Mouse (Mus musculus) kidney, postnatal 0 days (tissue): ENCODE measurements around the gene Igf2bp3. TPM values are rescaled to one million over a fixed set of nuclear protein-coding genes. Genes with fewer than 3 reads are reported as not detected.

ENCODE experiments used
- ATAC-seq: fragments of 200-750 bp; cut with Nextera tagmentation; replicated peaks from 2 replicates; pipeline ENCODE4 v1.8.0; 2017; ENCODE audit warnings: low read depth, moderate number of reproducible peaks, moderate TSS enrichment, moderate library complexity; ENCODE audit not compliant: low FRiP score
- DNase-seq: peaks from one replicate; pipeline ENCODE4 v3.0.0-alpha.2; 2016; ENCODE audit warnings: low spot score
- H3K27ac ChIP-seq: fragments of 300-500 bp; sonication (generic); 2 replicates; pipeline ENCODE4 v1.5.1; 2014; ENCODE audit warnings: mild to moderate bottlenecking
- H3K27me3 ChIP-seq: fragments of 300-500 bp; sonication (generic); 2 replicates; pipeline ENCODE4 v1.6.1; 2014; ENCODE audit warnings: low read length, mixed read lengths; ENCODE audit not compliant: insufficient read depth
- H3K36me3 ChIP-seq: fragments of 300-500 bp; sonication (generic); 2 replicates; pipeline ENCODE4 v1.6.1; 2014; ENCODE audit warnings: low read length, mixed read lengths; ENCODE audit not compliant: insufficient read depth
- H3K4me1 ChIP-seq: fragments of 300-500 bp; sonication (generic); replicated peaks from 2 replicates; pipeline ENCODE4 v1.6.1; 2014; ENCODE audit warnings: antibody characterized with exemption, low read length, mixed read lengths; ENCODE audit not compliant: insufficient read depth
- H3K4me2 ChIP-seq: fragments of 300-500 bp; sonication (generic); 2 replicates; pipeline ENCODE4 v1.6.1; 2014; ENCODE audit warnings: mild to moderate bottlenecking, low read length, moderate library complexity, mixed read lengths
- H3K4me3 ChIP-seq: fragments of 300-500 bp; sonication (generic); replicated peaks from 2 replicates; pipeline ENCODE4 v1.5.1; 2014; ENCODE audit warnings: low read depth, low read length
- H3K9ac ChIP-seq: fragments of 300-500 bp; sonication (generic); 2 replicates; pipeline ENCODE4 v1.6.1; 2014; ENCODE audit warnings: low read depth, low read length
- H3K9me3 ChIP-seq: fragments of 300-500 bp; sonication (generic); replicated peaks from 2 replicates; pipeline ENCODE4 v1.6.1; 2016; ENCODE audit warnings: low read length, inconsistent platforms, mixed read lengths
- CTCF ChIP-seq: IDR thresholded peaks from 2 replicates; pipeline ENCODE4 v1.5.1; 2016; ENCODE audit warnings: antibody characterized with exemption, low read depth, mild to moderate bottlenecking, moderate library complexity
- WGBS: fragments of 180-500 bp; shearing (Covaris S2); extraction: QIAGEN DNeasy Blood & Tissue Kit; methylation state at CpG from one replicate; pipeline ENCODE4 v1.1.7; 2014; 5-methylcytosine and 5-hydroxymethylcytosine counted together
- polyA plus RNA-seq: library from polyadenylated mRNA; unstranded; fragments of >200 nt; fragmentation: Nextera tagmentation; extraction: Ambion mirVana; gene quantifications from 2 replicates; pipeline ENCODE4 v1.2.1, GENCODE M21; 2015

Igf2bp3 gene
- polyA plus RNA-seq, 1 experiment from 2014 or later = 20.6 TPM

DNA sequence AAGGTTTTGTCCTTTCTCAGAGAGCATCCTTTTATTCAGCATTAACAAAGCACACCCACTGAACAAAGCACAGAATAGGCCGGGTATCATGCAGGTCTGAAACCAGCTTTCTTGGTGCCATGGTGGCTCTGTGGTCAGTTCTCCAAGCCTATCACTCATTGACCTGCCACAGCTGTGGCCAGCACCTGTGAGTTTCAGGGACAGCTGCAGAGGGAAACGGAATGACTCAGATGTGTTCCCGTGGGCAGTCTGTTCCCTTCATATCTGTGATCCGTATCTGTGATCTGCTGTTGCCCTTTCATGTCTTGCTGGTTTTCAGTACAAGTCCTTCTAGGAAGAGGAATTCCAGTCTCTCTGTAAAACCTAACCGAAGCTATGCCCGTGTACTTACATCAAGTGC, 168.3 kb downstream of the Igf2bp3 start:
- Histone ChIP-seq H3K9ac (no peak overlapping the region), H3K9me3 (no peaks in the 10 kb centered on the region), H3K27ac (no peak overlapping the region), H3K27me3 (no peaks in the 10 kb centered on the region), H3K4me2 (no peak overlapping the region), H3K4me3 (no peak overlapping the region), H3K4me1 (no peaks in the 10 kb centered on the region), H3K36me3 (no peaks in the 10 kb centered on the region)
- no peak for TF ChIP-seq CTCF
- ATAC-seq (no peak), DNase-seq (no peak)
- WGBS = 62% methylated on average over 6 of the region's 6 CpGs

DNA sequence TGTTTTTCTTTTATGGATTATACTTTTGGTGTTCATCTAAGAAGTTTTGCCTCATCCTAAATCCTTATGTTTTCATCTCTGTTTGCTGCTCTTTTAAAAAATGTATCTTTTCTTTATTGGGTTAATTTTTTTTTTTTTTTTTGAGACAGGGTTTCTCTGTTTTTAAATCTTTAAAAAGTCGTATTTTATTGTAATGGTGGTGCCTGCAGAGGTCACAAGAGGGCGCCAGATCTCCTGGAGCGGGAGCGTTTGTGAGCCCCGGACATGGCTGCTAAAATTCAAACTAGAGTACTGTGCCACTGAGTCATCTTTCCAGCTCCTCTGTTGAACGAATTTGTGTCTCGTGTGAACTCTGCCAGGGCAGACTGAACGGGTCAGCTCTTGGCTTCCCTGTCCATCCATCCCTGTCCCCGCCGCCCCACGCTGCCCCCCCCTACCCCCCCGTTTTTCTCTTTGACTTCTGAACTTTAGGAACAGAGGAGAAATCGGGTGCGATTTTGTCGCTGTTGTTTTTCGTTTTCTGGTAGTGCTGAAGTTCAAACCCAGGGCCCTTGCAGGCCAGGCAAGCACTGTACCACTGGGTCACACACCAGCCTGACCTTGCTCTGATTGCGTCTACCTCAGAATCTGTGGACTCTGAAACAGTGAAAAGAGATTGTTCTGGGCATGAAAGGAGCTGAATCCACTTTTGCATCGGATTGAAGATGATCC, 175.1 kb downstream of the Igf2bp3 start:
- peak overlapping the region; percentile 36 for H3K4me2 ChIP-seq
- DNase-seq (peak; percentile 85), ATAC-seq (peak; percentile 68; the same call in 1 of the 2 replicates)
- H3K9ac ChIP-seq = no peak overlapping the region
- no peaks in the 10 kb centered on the region for H3K36me3 ChIP-seq
- H3K4me3 ChIP-seq = peak overlapping the region; percentile 13
- H3K27ac ChIP-seq = no peak overlapping the region
- TF ChIP-seq CTCF = peak; percentile 75
- no peaks in the 10 kb centered on the region for H3K27me3 ChIP-seq
- WGBS = 13% methylated on average over 18 of the region's 18 CpGs
- H3K9me3 ChIP-seq = no peaks in the 10 kb centered on the region
- H3K4me1 ChIP-seq = no peaks in the 10 kb centered on the region

DNA sequence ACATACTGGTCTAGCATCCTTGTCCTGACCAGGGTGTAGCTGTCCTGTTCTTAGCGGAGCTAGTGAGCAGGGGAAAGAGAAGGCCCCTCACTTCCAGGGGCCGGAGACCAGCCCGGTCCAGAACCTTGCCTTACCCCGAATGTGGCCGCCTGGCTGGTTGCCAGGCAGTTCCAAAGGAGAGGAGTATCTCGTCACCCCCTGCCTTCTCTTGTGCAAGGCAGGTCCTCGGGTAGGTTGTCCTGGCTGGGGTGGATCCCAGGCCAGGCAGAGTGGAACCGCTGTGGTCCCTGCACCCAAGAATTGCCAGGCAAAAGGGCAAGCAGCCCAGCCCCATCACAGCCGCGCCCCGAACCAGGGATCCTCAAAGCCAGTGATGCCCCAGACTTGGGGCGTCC, 177.5 kb downstream of the Igf2bp3 start:
- H3K27ac ChIP-seq = no peak overlapping the region

DNA sequence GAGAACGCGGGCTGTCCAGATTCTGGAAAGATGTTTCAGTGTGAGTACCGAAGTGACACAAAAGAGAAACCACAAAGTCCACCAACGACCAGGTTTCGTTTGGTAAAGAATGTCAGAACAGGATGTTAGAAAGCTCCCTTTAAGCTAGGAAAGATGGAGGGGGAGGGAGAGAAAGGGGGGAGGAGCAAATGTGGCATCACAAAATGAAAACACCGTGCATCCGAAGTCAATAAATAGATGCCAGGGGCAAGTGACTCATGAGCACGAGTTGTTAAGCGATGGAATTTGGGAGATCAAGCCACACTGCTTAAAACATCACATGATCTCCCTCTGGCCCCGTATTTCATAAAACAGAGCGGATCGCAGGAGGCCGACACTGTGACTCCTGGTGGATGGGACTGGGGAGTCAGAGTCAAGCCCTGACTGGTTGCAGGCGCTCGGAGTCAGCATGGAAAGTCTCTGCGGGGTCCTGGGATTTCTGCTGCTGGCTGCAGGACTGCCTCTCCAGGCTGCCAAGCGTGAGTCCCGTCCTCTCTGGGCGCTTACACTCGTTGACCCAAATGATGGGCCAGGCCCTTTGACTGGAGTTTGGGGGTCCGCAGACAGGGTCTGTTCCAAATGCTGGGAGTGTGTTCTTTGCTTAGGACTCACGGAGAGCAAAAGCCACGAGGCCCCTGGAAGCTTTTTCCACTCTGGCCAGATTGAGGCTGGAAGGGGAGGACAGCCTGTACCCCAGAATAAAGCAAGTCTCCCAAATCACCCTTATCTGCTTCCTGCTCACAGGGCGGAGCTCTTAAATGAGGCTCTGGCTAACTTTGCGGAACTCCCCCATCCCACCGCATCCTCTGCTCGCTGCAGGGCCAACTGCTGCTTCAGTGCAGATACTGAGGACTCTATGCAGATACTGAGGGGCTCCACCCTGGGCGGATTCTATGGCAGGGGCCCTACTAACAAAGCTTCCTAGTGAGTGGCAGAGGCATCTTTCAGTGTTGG, 178.2 kb downstream of the Igf2bp3 start, which contains the start of gene Gpnmb:
TSS of gene Gpnmb (plus strand) at position 272 of the 993 bp plus-strand sequence.
- Histone ChIP-seq H3K4me1 (no peaks in the 10 kb centered on the region), H3K4me3 (no peak within 1 kb of the TSS; the same call in 1 of the 2 replicates)

More for the DNA sequence above, 177.5 kb downstream of the Igf2bp3 start:
- TF ChIP-seq CTCF = no peak
- Histone ChIP-seq H3K27me3 (no peaks in the 10 kb centered on the region), H3K9me3 (no peaks in the 10 kb centered on the region), H3K4me1 (no peaks in the 10 kb centered on the region), H3K4me3 (no peak overlapping the region), H3K9ac (no peak overlapping the region), H3K4me2 (no peak overlapping the region), H3K36me3 (no peaks in the 10 kb centered on the region)
- WGBS = 61% methylated on average over 12 of the region's 12 CpGs
- DNase-seq (no peak), ATAC-seq (peak; percentile 19; the same call in 1 of the 2 replicates)

More for the DNA sequence above, 178.2 kb downstream of the Igf2bp3 start, which contains the start of gene Gpnmb:
- no peak for TF ChIP-seq CTCF
- no peaks in the 10 kb centered on the region for H3K27me3 ChIP-seq
- H3K36me3 ChIP-seq = no peaks in the 10 kb centered on the region
- no peak within 1 kb of the TSS for H3K27ac ChIP-seq
- ATAC-seq (no peak), DNase-seq (peak; percentile 36)
- WGBS = 35% methylated on average over 28 of the region's 28 CpGs
- no peaks in the 10 kb centered on the region for H3K9me3 ChIP-seq
- 0 out of 2 replicates have a peak within 1 kb of the TSS, but pooled peaks have one; percentile 27 for H3K9ac ChIP-seq
- peak within 1 kb of the TSS; percentile 42 for H3K4me2 ChIP-seq

Other genes starting within 250 kb of the Igf2bp3 start
- gene Doxl2, start 240.0 kb downstream of the Igf2bp3 start, polyA plus RNA-seq = not detected in 2 replicates
- not detected in 2 replicates for gene Svs1, start 228.1 kb downstream of the Igf2bp3 start, polyA plus RNA-seq
- gene Gpnmb, start 178.4 kb downstream of the Igf2bp3 start, polyA plus RNA-seq = 0.36 and 0.47 TPM in 2 replicates
- 113 and 123 TPM in 2 replicates for gene Malsu1, start 141.2 kb downstream of the Igf2bp3 start, polyA plus RNA-seq
- gene Tra2a, start 49.1 kb upstream of the Igf2bp3 start, polyA plus RNA-seq = 60.9 and 69.0 TPM in 2 replicates
- gene Ccdc126, start 104.3 kb upstream of the Igf2bp3 start, polyA plus RNA-seq = 15.8 and 16.4 TPM in 2 replicates
- gene Fam221a, start 152.8 kb upstream of the Igf2bp3 start, polyA plus RNA-seq = 5.1 and 7.5 TPM in 2 replicates
- gene Stk31, start 180.6 kb upstream of the Igf2bp3 start, polyA plus RNA-seq = not detected in 2 replicates